Mouse (Mus musculus) lung, adult 2 months (tissue): ENCODE data around the gene Larp4. TPM values are rescaled to one million over a fixed set of nuclear protein-coding genes. Genes with fewer than 3 reads are reported as not detected.
"Not testable (repeated sequence)": the region's sequence is repeated elsewhere in the genome, so short reads cannot be mapped to it uniquely, and the experiment has no call there.

Source experiments
- DNase-seq: peaks from one replicate; pipeline ENCODE4 v3.0.0; 2022
- H3K4me1 ChIP-seq: fragments of 200-500 bp; 2 replicates; pipeline ENCODE4 v1.6.1; 2011; ENCODE audit warnings: low read length; ENCODE audit not compliant: control insufficient read depth, insufficient read depth
- H3K4me3 ChIP-seq: fragments of 200-500 bp; replicated peaks from 2 replicates; pipeline ENCODE3; 2011; ENCODE audit warnings: low read depth, mild to moderate bottlenecking, control low read depth, low read length; ENCODE audit errors: extremely low read depth
- CTCF ChIP-seq: fragments of 200-500 bp; IDR thresholded peaks from 2 replicates; pipeline ENCODE4 v1.5.1; 2011; ENCODE audit warnings: mild to moderate bottlenecking, low read length, control low read depth; ENCODE audit not compliant: insufficient read depth
- POLR2A ChIP-seq: fragments of 200-500 bp; IDR thresholded peaks from 2 replicates; pipeline ENCODE4 v1.6.1; 2011; ENCODE audit warnings: low read depth, mild to moderate bottlenecking, control low read depth, low read length, borderline replicate concordance; ENCODE audit errors: extremely low read depth
- WGBS: fragments of 180-500 bp; shearing (Covaris S2); methylation state at CpG from one replicate; pipeline ENCODE4 v1.1.7; 2018; 5-methylcytosine and 5-hydroxymethylcytosine counted together
- polyA plus RNA-seq: library from polyadenylated mRNA; depleted of rRNA; stranded (reverse); fragments of >200 nt; gene quantifications from 2 replicates; pipeline ENCODE4 v1.2.3, GENCODE M21; 2012

Gene Larp4
- polyA plus RNA-seq, 1 experiment: 40.4 TPM

- H3K4me3 ChIP-seq: no peak overlapping the region
- TF ChIP-seq CTCF (no peak), POLR2A (no peak)
- 59% methylated on average over 1 of the region's 1 CpGs for WGBS
- no peak for DNase-seq
- H3K4me1 ChIP-seq: peaks cover 8% of the 10 kb centered on the region
Observed at GRCm38 (mm10) chr15:99970606-99971005, 741 bp downstream of the Larp4 start.

GRCm38 (mm10) chr15:99972361-99972988, 2.6 kb downstream of the Larp4 start:
- peak; percentile 96 for DNase-seq
- no peak for TF ChIP-seq CTCF
- TF ChIP-seq POLR2A: peak; percentile 86; the same call in 1 of the 2 replicates
- peaks cover 8% of the 10 kb centered on the region for H3K4me1 ChIP-seq
- WGBS: under 1% methylated on average over 50 of the region's 50 CpGs
- peak overlapping the region; percentile 82 for H3K4me3 ChIP-seq

GRCm38 (mm10) chr15:99972989-99973911, 3.4 kb downstream of the Larp4 start:
- under 1% methylated on average over 84 of the region's 84 CpGs for WGBS
- Histone ChIP-seq H3K4me1 (peaks cover 8% of the 10 kb centered on the region), H3K4me3 (peak overlapping the region; percentile 82)
- DNase-seq: peak; percentile 35
- TF ChIP-seq POLR2A (no peak), CTCF (no peak)

- H3K4me3 ChIP-seq: no peak overlapping the region
- H3K4me1 ChIP-seq: peaks cover 8% of the 10 kb centered on the region
- DNase-seq: no peak
- TF ChIP-seq CTCF: no peak
- no peak for TF ChIP-seq POLR2A
- WGBS: 47% methylated on average over 2 of the region's 2 CpGs
Observed at GRCm38 (mm10) chr15:99974476-99975220, 4.8 kb downstream of the Larp4 start.

GRCm38 (mm10) chr15:99976121-99976520, 6.3 kb downstream of the Larp4 start:
- 77% methylated on average over 2 of the region's 2 CpGs for WGBS
- not testable (repeated sequence) for H3K4me1 ChIP-seq, DNase-seq, H3K4me3 ChIP-seq

- no peak overlapping the region for H3K4me3 ChIP-seq
- no peak for TF ChIP-seq CTCF
- no peak for TF ChIP-seq POLR2A
- DNase-seq: no peak
- WGBS: 80% methylated on average over 1 of the region's 1 CpGs
- H3K4me1 ChIP-seq: no peaks in the 10 kb centered on the region; the same call in 1 of the 2 replicates
Observed at GRCm38 (mm10) chr15:99979266-99979665, 9.4 kb downstream of the Larp4 start.

GRCm38 (mm10) chr15:99979715-99980114, 9.8 kb downstream of the Larp4 start:
- TF ChIP-seq CTCF (no peak), POLR2A (no peak)
- WGBS: 83% methylated on average over 2 of the region's 2 CpGs
- DNase-seq: no peak
- Histone ChIP-seq H3K4me3 (no peak overlapping the region), H3K4me1 (no peaks in the 10 kb centered on the region)

- DNase-seq: no peak
- Histone ChIP-seq H3K4me3 (no peak overlapping the region), H3K4me1 (no peaks in the 10 kb centered on the region)
- TF ChIP-seq CTCF: no peak
- TF ChIP-seq POLR2A: no peak
- WGBS: 88% methylated on average over 1 of the region's 1 CpGs
Observed at GRCm38 (mm10) chr15:99993100-99993499, 23.2 kb downstream of the Larp4 start.

GRCm38 (mm10) chr15:99997114-99997804, 27.4 kb downstream of the Larp4 start:
- Histone ChIP-seq H3K4me1 (no peaks in the 10 kb centered on the region), H3K4me3 (no peak overlapping the region)
- WGBS: 91% methylated on average over 6 of the region's 6 CpGs
- no peak for DNase-seq
- TF ChIP-seq POLR2A: no peak
- TF ChIP-seq CTCF: no peak
